Mouse (Mus musculus): Measurements from ENCODE around the gene Sele. TPM values are rescaled to one million over a fixed set of nuclear protein-coding genes. Genes with fewer than 3 reads are reported as not detected.

Sele gene
- polyA plus RNA-seq, 1 experiment from 2014 or later, result not detected

GRCm38 (mm10) chr1:164025685-164026084 is 22.3 kb upstream of the Sele start:
- 80% methylated on average over 4 of the region's 4 CpGs for WGBS
- no peak overlapping the region for H3K4me3 ChIP-seq (ENCODE audit: low read length)
- ATAC-seq (ENCODE audit: low read depth), result no peak
- no peak overlapping the region for H3K27ac ChIP-seq (ENCODE audit: low read length)
- no peak overlapping the region for H3K4me2 ChIP-seq (ENCODE audit: low read depth, low read length)
- no peaks in the 10 kb centered on the region for H3K27me3 ChIP-seq (ENCODE audit: control insufficient read depth, insufficient read depth, low read depth, low read length)
- H3K4me1 ChIP-seq (replicated peaks; ENCODE audit: control insufficient read depth, insufficient read depth, low read length), result no peaks in the 10 kb centered on the region
- no peak overlapping the region for H3K9ac ChIP-seq (ENCODE audit: low read length)
- no peaks in the 10 kb centered on the region for H3K36me3 ChIP-seq (ENCODE audit: control insufficient read depth, insufficient read depth, low read length)
- no peaks in the 10 kb centered on the region for H3K9me3 ChIP-seq (ENCODE audit: control insufficient read depth, low read length)

DNA sequence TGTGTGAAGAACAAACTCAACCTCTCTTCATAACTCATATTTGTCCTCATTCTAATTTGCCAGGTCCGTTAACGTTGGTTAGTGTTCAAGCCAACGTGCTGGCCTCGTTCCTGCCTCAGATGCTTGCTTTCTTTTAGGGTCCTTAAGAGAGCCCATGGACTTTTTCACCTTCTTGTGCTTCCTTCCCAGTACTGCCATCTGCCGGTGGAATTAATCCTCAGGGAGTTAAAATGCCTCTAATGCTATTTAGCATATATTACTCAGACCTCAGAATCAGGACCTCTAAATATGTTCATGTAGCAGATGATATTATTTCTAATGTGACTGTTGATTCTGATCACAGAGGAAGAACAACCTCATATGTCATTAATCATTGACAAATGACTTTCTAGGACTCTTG is 20.6 kb upstream of the Sele start:
- H3K4me1 ChIP-seq (replicated peaks; ENCODE audit: control insufficient read depth, insufficient read depth, low read length), result no peaks in the 10 kb centered on the region
- 46% methylated on average over 5 of the region's 5 CpGs for WGBS
- H3K4me2 ChIP-seq (ENCODE audit: low read depth, low read length), result no peak overlapping the region
- H3K9ac ChIP-seq (ENCODE audit: low read length), result no peak overlapping the region
- H3K9me3 ChIP-seq (ENCODE audit: control insufficient read depth, low read length), result no peaks in the 10 kb centered on the region
- no peak overlapping the region for H3K4me3 ChIP-seq (ENCODE audit: low read length)
- H3K27ac ChIP-seq (ENCODE audit: low read length), result no peak overlapping the region
- no peak for ATAC-seq (ENCODE audit: low read depth)
- H3K27me3 ChIP-seq (ENCODE audit: control insufficient read depth, insufficient read depth, low read depth, low read length), result no peaks in the 10 kb centered on the region
- H3K36me3 ChIP-seq (ENCODE audit: control insufficient read depth, insufficient read depth, low read length), result no peaks in the 10 kb centered on the region

DNA sequence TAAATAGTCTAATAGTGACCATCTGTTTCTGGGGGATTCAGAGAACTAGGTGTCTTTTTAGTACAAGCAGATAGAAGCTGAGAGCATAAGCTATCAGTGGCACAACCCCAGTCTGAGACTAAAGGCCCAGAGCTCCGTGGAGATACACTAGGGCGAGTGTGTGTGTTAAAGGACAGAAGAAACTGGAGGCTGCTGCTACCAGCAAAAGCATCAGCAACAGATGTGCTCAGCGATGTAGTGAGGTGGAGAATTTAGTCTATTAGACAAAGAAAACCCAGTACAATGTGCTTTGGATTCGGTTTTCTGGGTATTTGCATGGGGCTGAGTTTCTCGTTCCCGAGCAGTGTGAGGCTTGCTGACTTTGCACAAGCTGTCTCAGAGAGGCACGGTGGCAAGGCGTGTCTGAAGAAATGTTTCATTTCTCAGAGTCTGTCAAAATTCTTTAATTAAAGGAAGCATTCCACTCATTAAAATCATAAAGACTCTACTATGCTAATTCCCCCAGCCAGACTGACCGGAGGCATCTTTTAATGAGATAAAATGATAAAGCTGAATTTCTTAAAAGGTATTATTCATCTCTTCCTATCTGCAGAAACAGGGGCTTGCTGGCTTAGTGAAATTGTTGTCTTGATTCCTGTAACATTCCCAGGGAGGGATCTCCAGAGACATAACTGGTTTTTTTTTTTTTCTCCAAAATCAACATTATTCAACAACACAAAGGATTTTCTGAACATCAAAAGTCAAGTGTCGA is 7.5 kb upstream of the Sele start:
- no peaks in the 10 kb centered on the region for H3K36me3 ChIP-seq (ENCODE audit: control insufficient read depth, insufficient read depth, low read length)
- 70% methylated on average over 10 of the region's 10 CpGs for WGBS
- H3K9ac ChIP-seq (ENCODE audit: low read length), result no peak overlapping the region
- H3K27ac ChIP-seq (ENCODE audit: low read length), result no peak overlapping the region
- H3K4me1 ChIP-seq (replicated peaks; ENCODE audit: control insufficient read depth, insufficient read depth, low read length), result no peaks in the 10 kb centered on the region
- no peak overlapping the region for H3K4me3 ChIP-seq (ENCODE audit: low read length)
- no peak for ATAC-seq (ENCODE audit: low read depth)
- no peaks in the 10 kb centered on the region for H3K27me3 ChIP-seq (ENCODE audit: control insufficient read depth, insufficient read depth, low read depth, low read length)
- no peaks in the 10 kb centered on the region for H3K9me3 ChIP-seq (ENCODE audit: control insufficient read depth, low read length)
- no peak overlapping the region for H3K4me2 ChIP-seq (ENCODE audit: low read depth, low read length)

GRCm38 (mm10) chr1:164043549-164043948 is 4.5 kb upstream of the Sele start:
- Histone ChIP-seq H3K4me2 (ENCODE audit: low read depth, low read length) (no peak overlapping the region), H3K4me3 (ENCODE audit: low read length) (no peak overlapping the region), H3K4me1 (replicated peaks; ENCODE audit: control insufficient read depth, insufficient read depth, low read length) (no peaks in the 10 kb centered on the region), H3K36me3 (ENCODE audit: control insufficient read depth, insufficient read depth, low read length) (no peaks in the 10 kb centered on the region), H3K27ac (ENCODE audit: low read length) (no peak overlapping the region), H3K27me3 (ENCODE audit: control insufficient read depth, insufficient read depth, low read depth, low read length) (no peaks in the 10 kb centered on the region), H3K9ac (ENCODE audit: low read length) (no peak overlapping the region), H3K9me3 (ENCODE audit: control insufficient read depth, low read length) (no peaks in the 10 kb centered on the region)
- WGBS, result 37% methylated on average over 3 of the region's 3 CpGs
- peak; percentile 52 for ATAC-seq (ENCODE audit: low read depth)

GRCm38 (mm10) chr1:164053561-164053960 is 5.5 kb downstream of the Sele start:
- no peak overlapping the region for H3K4me3 ChIP-seq (ENCODE audit: low read length)
- H3K27ac ChIP-seq (ENCODE audit: low read length), result no peak overlapping the region
- no peaks in the 10 kb centered on the region for H3K9me3 ChIP-seq (ENCODE audit: control insufficient read depth, low read length)
- no peaks in the 10 kb centered on the region for H3K4me1 ChIP-seq (replicated peaks; ENCODE audit: control insufficient read depth, insufficient read depth, low read length)
- no peak overlapping the region for H3K4me2 ChIP-seq (ENCODE audit: low read depth, low read length)
- no peak for ATAC-seq (ENCODE audit: low read depth)
- no peak overlapping the region for H3K9ac ChIP-seq (ENCODE audit: low read length)
- no peaks in the 10 kb centered on the region for H3K36me3 ChIP-seq (ENCODE audit: control insufficient read depth, insufficient read depth, low read length)
- 91% methylated on average over 9 of the region's 9 CpGs for WGBS
- no peaks in the 10 kb centered on the region for H3K27me3 ChIP-seq (ENCODE audit: control insufficient read depth, insufficient read depth, low read depth, low read length)

DNA sequence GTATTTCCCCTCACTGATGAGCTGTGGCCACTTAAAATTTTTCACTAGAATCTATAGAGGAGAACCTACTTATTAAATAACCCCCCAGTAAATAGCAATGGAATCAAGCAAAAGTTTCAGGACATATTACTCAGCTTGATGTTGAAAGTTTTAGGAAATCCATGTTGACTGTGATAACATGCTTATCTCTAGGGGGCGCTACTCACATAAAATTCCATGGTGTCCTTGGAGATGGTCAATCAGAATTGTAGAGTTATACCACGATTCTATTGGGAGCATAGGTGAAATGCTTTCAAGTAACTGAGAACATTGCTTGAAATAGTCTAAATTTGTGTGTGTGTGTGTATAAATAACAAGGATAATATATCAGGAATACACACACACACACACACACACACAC is 6.8 kb downstream of the Sele start:
- H3K36me3 ChIP-seq (ENCODE audit: control insufficient read depth, insufficient read depth, low read length), result no peaks in the 10 kb centered on the region
- H3K27ac ChIP-seq (ENCODE audit: low read length), result no peak overlapping the region
- ATAC-seq (ENCODE audit: low read depth), result no peak
- no peak overlapping the region for H3K9ac ChIP-seq (ENCODE audit: low read length)
- H3K4me2 ChIP-seq (ENCODE audit: low read depth, low read length), result no peak overlapping the region
- no peaks in the 10 kb centered on the region for H3K4me1 ChIP-seq (replicated peaks; ENCODE audit: control insufficient read depth, insufficient read depth, low read length)
- WGBS, result 36% methylated on average over 2 of the region's 2 CpGs
- no peaks in the 10 kb centered on the region for H3K9me3 ChIP-seq (ENCODE audit: control insufficient read depth, low read length)
- no peaks in the 10 kb centered on the region for H3K27me3 ChIP-seq (ENCODE audit: control insufficient read depth, insufficient read depth, low read depth, low read length)
- H3K4me3 ChIP-seq (ENCODE audit: low read length), result no peak overlapping the region

GRCm38 (mm10) chr1:164060071-164060470 is 12.0 kb downstream of the Sele start:
- no peak overlapping the region for H3K4me3 ChIP-seq (ENCODE audit: low read length)
- no peaks in the 10 kb centered on the region for H3K27me3 ChIP-seq (ENCODE audit: control insufficient read depth, insufficient read depth, low read depth, low read length)
- ATAC-seq (ENCODE audit: low read depth), result no peak
- 83% methylated on average over 4 of the region's 4 CpGs for WGBS
- H3K27ac ChIP-seq (ENCODE audit: low read length), result no peak overlapping the region
- no peak overlapping the region for H3K4me2 ChIP-seq (ENCODE audit: low read depth, low read length)
- H3K4me1 ChIP-seq (replicated peaks; ENCODE audit: control insufficient read depth, insufficient read depth, low read length), result no peaks in the 10 kb centered on the region
- no peaks in the 10 kb centered on the region for H3K36me3 ChIP-seq (ENCODE audit: control insufficient read depth, insufficient read depth, low read length)
- no peak overlapping the region for H3K9ac ChIP-seq (ENCODE audit: low read length)
- no peaks in the 10 kb centered on the region for H3K9me3 ChIP-seq (ENCODE audit: control insufficient read depth, low read length)

DNA sequence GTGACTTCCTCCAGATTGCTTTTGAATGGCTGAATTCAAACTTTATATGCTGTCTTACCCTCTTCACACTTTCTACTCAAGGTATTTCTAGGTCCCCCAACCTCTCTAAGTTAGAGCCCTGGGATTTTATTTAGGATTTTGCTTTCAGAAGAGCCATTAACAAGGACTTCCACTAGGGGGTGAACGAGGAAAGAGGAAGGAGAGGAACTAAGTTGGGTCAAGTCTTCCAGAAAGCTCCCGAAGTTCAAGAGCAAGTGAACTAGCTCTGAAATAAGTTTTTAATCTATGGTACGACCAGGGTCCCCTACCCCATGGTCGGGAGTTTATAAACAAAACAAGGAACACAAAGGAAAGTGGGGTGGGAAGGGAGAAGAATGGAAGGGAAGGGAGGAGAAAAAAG is 13.2 kb downstream of the Sele start:
- ATAC-seq (ENCODE audit: low read depth), result no peak
- Histone ChIP-seq H3K9ac (ENCODE audit: low read length) (no peak overlapping the region), H3K27ac (ENCODE audit: low read length) (no peak overlapping the region), H3K4me1 (replicated peaks; ENCODE audit: control insufficient read depth, insufficient read depth, low read length) (no peaks in the 10 kb centered on the region), H3K36me3 (ENCODE audit: control insufficient read depth, insufficient read depth, low read length) (no peaks in the 10 kb centered on the region), H3K9me3 (ENCODE audit: control insufficient read depth, low read length) (no peaks in the 10 kb centered on the region), H3K4me2 (ENCODE audit: low read depth, low read length) (no peak overlapping the region), H3K4me3 (ENCODE audit: low read length) (no peak overlapping the region), H3K27me3 (ENCODE audit: control insufficient read depth, insufficient read depth, low read depth, low read length) (no peaks in the 10 kb centered on the region)
- 26% methylated on average over 4 of the region's 4 CpGs for WGBS

GRCm38 (mm10) chr1:164061925-164062324 is 13.9 kb downstream of the Sele start, which contains the start of gene Sell:
Gene Sell (plus strand): TSS chr1:164061982.
- no peaks in the 10 kb centered on the region for H3K4me1 ChIP-seq (replicated peaks; ENCODE audit: control insufficient read depth, insufficient read depth, low read length)
- WGBS, result 67% methylated on average over 4 of the region's 4 CpGs
- no peak within 1 kb of the TSS for H3K4me3 ChIP-seq (ENCODE audit: low read length)
- no peaks in the 10 kb centered on the region for H3K27me3 ChIP-seq (ENCODE audit: control insufficient read depth, insufficient read depth, low read depth, low read length)
- no peak for ATAC-seq (ENCODE audit: low read depth)
- H3K27ac ChIP-seq (ENCODE audit: low read length), result no peak within 1 kb of the TSS
- H3K9ac ChIP-seq (ENCODE audit: low read length), result no peak within 1 kb of the TSS
- no peaks in the 10 kb centered on the region for H3K36me3 ChIP-seq (ENCODE audit: control insufficient read depth, insufficient read depth, low read length)
- H3K4me2 ChIP-seq (ENCODE audit: low read depth, low read length), result no peak within 1 kb of the TSS
- no peaks in the 10 kb centered on the region for H3K9me3 ChIP-seq (ENCODE audit: control insufficient read depth, low read length)

DNA sequence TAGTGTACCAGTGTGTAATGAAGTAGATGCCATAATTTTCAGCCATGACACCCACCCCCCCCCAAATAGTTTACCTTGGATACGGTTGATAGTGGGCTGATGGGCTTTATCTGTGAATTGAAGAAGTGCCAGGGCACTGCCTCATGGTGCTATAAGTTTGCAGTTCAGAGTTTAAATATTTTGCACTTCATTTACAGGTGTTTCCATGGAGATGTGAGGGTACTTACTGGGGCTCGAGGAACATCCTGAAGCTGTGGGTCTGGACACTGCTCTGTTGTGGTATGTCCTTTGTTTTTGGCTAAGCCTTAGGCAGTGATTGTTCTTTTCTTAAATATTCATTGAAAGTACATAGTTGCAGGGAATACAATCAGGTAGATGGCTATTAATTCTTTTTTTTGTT is 14.8 kb downstream of the Sele start:
- 39% methylated on average over 2 of the region's 2 CpGs for WGBS
- Histone ChIP-seq H3K36me3 (ENCODE audit: control insufficient read depth, insufficient read depth, low read length) (no peaks in the 10 kb centered on the region), H3K4me1 (replicated peaks; ENCODE audit: control insufficient read depth, insufficient read depth, low read length) (no peaks in the 10 kb centered on the region), H3K27me3 (ENCODE audit: control insufficient read depth, insufficient read depth, low read depth, low read length) (no peaks in the 10 kb centered on the region), H3K9ac (ENCODE audit: low read length) (no peak overlapping the region), H3K9me3 (ENCODE audit: control insufficient read depth, low read length) (no peaks in the 10 kb centered on the region), H3K4me3 (ENCODE audit: low read length) (no peak overlapping the region), H3K4me2 (ENCODE audit: low read depth, low read length) (no peak overlapping the region), H3K27ac (ENCODE audit: low read length) (no peak overlapping the region)
- ATAC-seq (ENCODE audit: low read depth), result no peak
